Mouse (Mus musculus) MEL (cell line): ENCODE data around the gene Reps1. TPM values are rescaled to one million over a fixed set of nuclear protein-coding genes. Genes with fewer than 3 reads are reported as not detected.

Source experiments
- DNase-seq: peaks from one replicate; pipeline ENCODE4 v3.0.0; 2011; ENCODE audit warnings: low read depth, low spot score
- H3K27ac ChIP-seq: 2 replicates; pipeline ENCODE4 v1.5.1; 2012; ENCODE audit warnings: low read depth, mild to moderate bottlenecking, control low read depth, low read length, moderate library complexity; ENCODE audit not compliant: control insufficient read depth
- H3K27me3 ChIP-seq, 2 experiments: fragments of 150-350 bp in 1 of 2; sonication (generic) in 1 of 2; 2 replicates each; pipeline ENCODE4 v1.6.1; 2012; ENCODE audit warnings: low read length in 2 of 2, mild to moderate bottlenecking in 2 of 2, improper control_type of control experiment in 1 of 2, moderate library complexity in 1 of 2; ENCODE audit not compliant: insufficient read depth in 2 of 2, control insufficient read depth in 1 of 2
- H3K36me3 ChIP-seq, 2 experiments: 2 replicates each; pipeline ENCODE4 v1.6.1; 2012 to 2014; ENCODE audit warnings: low read length in 2 of 2, improper control_type of control experiment in 1 of 2, inconsistent platforms in 1 of 2, mild to moderate bottlenecking in 1 of 2; ENCODE audit not compliant: insufficient read depth in 2 of 2, control insufficient read depth in 1 of 2
- H3K4me1 ChIP-seq, 2 experiments: fragments of 150-350 bp in 1 of 2; sonication (generic) in 1 of 2; 2 replicates each; pipeline ENCODE4 v1.6.1; 2012; ENCODE audit warnings: low read length in 2 of 2, improper control_type of control experiment in 1 of 2, mild to moderate bottlenecking in 1 of 2; ENCODE audit not compliant: insufficient read depth in 2 of 2, control insufficient read depth in 1 of 2
- H3K4me3 ChIP-seq, 2 experiments: fragments of 150-350 bp in 1 of 2; sonication (generic) in 1 of 2; 2 replicates each; pipeline ENCODE4 v1.5.1; 2012; ENCODE audit warnings: low read depth in 2 of 2, low read length in 2 of 2, mild to moderate bottlenecking in 2 of 2, moderate library complexity in 2 of 2, control low read depth in 1 of 2, improper control_type of control experiment in 1 of 2; ENCODE audit not compliant: control insufficient read depth in 1 of 2, insufficient read depth in 1 of 2
- H3K79me2 ChIP-seq: 2 replicates; pipeline ENCODE4 v1.6.1; 2012; ENCODE audit warnings: mild to moderate bottlenecking, low read length, moderate library complexity; ENCODE audit not compliant: control insufficient read depth, poor library complexity, insufficient read depth
- H3K9ac ChIP-seq: 2 replicates; pipeline ENCODE4 v1.6.1; 2012; ENCODE audit warnings: low read depth, mild to moderate bottlenecking, control low read depth, low read length, moderate library complexity; ENCODE audit not compliant: control insufficient read depth, poor library complexity, severe bottlenecking
- H3K9me3 ChIP-seq: fragments of 150-350 bp; sonication (generic); replicated peaks from 2 replicates; pipeline ENCODE4 v1.6.1; 2012; ENCODE audit warnings: mild to moderate bottlenecking, low read length, improper control_type of control experiment, moderate library complexity; ENCODE audit not compliant: insufficient read depth
- BHLHE40 ChIP-seq: IDR thresholded peaks from 2 replicates; pipeline ENCODE4 v1.6.1; 2012; ENCODE audit warnings: low read depth, mild to moderate bottlenecking, inconsistent platforms, low read length, improper control_type of control experiment, borderline replicate concordance
- ELF1 ChIP-seq: IDR thresholded peaks from 2 replicates; pipeline ENCODE4 v1.6.1; 2014; ENCODE audit warnings: low read depth, mild to moderate bottlenecking, inconsistent platforms, low read length, improper control_type of control experiment, moderate library complexity
- EP300 ChIP-seq, 2 experiments: IDR thresholded peaks; 2 replicates each; pipeline ENCODE4 v1.6.1; 2011; ENCODE audit warnings: improper control_type of control experiment in 2 of 2, low read length in 2 of 2, low read depth in 1 of 2, mild to moderate bottlenecking in 1 of 2
- JUND ChIP-seq: IDR thresholded peaks from 2 replicates; pipeline ENCODE4 v1.6.1; 2011; ENCODE audit warnings: low read depth, mild to moderate bottlenecking, improper control_type of control experiment, low read length
- MAFK ChIP-seq: IDR thresholded peaks from 2 replicates; pipeline ENCODE4 v1.6.1; 2011; ENCODE audit warnings: low read depth, mild to moderate bottlenecking, low read length, improper control_type of control experiment, borderline replicate concordance
- MYC ChIP-seq: IDR thresholded peaks from 2 replicates; pipeline ENCODE4 v1.6.1; 2011; ENCODE audit warnings: low read depth, mild to moderate bottlenecking, low read length, improper control_type of control experiment, moderate library complexity
- NRF1 ChIP-seq: IDR thresholded peaks from 2 replicates; pipeline ENCODE4 v1.6.1; 2014; ENCODE audit warnings: low read depth, mild to moderate bottlenecking, inconsistent platforms, low read length, improper control_type of control experiment, moderate library complexity; ENCODE audit not compliant: poor library complexity, insufficient read depth, severe bottlenecking
- POLR2AphosphoS2 ChIP-seq: IDR thresholded peaks from 2 replicates; pipeline ENCODE4 v1.6.1; 2011; ENCODE audit warnings: low read length, improper control_type of control experiment
- SIN3A ChIP-seq: IDR thresholded peaks from 2 replicates; pipeline ENCODE4 v1.6.1; 2012; ENCODE audit warnings: low read length, improper control_type of control experiment, inconsistent platforms
- SMC3 ChIP-seq: IDR thresholded peaks from 2 replicates; pipeline ENCODE4 v1.6.1; 2011; ENCODE audit warnings: low read depth, low read length, improper control_type of control experiment
- TCF12 ChIP-seq: IDR thresholded peaks from 2 replicates; pipeline ENCODE4 v1.6.1; 2014; ENCODE audit warnings: low read depth, mild to moderate bottlenecking, inconsistent platforms, low read length, improper control_type of control experiment, moderate library complexity
- UBTF ChIP-seq: IDR thresholded peaks from 2 replicates; pipeline ENCODE4 v1.6.1; 2012; ENCODE audit warnings: low read depth, mild to moderate bottlenecking, inconsistent platforms, low read length, improper control_type of control experiment, moderate library complexity, borderline replicate concordance; ENCODE audit not compliant: insufficient read depth
- USF2 ChIP-seq, 2 experiments: IDR thresholded peaks; 2 replicates each; pipeline ENCODE4 v1.6.1; 2011 to 2012; ENCODE audit warnings: improper control_type of control experiment in 2 of 2, low read length in 2 of 2, borderline replicate concordance in 1 of 2, inconsistent platforms in 1 of 2, low read depth in 1 of 2, mild to moderate bottlenecking in 1 of 2; ENCODE audit not compliant: insufficient read depth in 1 of 2
- ZKSCAN1 ChIP-seq: IDR thresholded peaks from 2 replicates; pipeline ENCODE4 v1.6.1; 2012; ENCODE audit warnings: low read depth, mild to moderate bottlenecking, inconsistent platforms, low read length, improper control_type of control experiment, moderate library complexity
- polyA plus RNA-seq, 2 experiments: library from polyadenylated mRNA; stranded (reverse) in 1 of 2; unstranded in 1 of 2; fragments of >175 nt in 1 of 2; fragments of >200 nt in 1 of 2; gene quantifications; 2 replicates each; pipeline versions ENCODE4 v1.2.1 to v1.2.4; 2012; ENCODE audit warnings: low replicate concordance in 2 of 2, low read depth in 1 of 2; ENCODE audit not compliant: insufficient read length in 2 of 2, insufficient read depth in 1 of 2, missing spikeins in 1 of 2
- total RNA-seq: library from RNA; depleted of rRNA; stranded (reverse); fragments of 300-350 nt; gene quantifications from 2 replicates; pipeline ENCODE4 v1.2.3, GENCODE M21; 2012

Reps1 gene
- total and polyA plus RNA-seq, 3 experiments, result 40.0 to 80.3 TPM; not detected in 1

- H3K9ac ChIP-seq, result no peak overlapping the region
- H3K79me2 ChIP-seq, result no peaks in the 10 kb centered on the region
- no peaks in the 10 kb centered on the region for H3K27me3 ChIP-seq
- TF ChIP-seq SMC3, result no peak
- TF ChIP-seq UBTF, result no peak
- no peak for TF ChIP-seq EP300 (IDR thresholded peaks at IDR 0.05; ENCODE audit: low read depth in 1 of 2, low read length in 2 of 2)
- TF ChIP-seq USF2 (IDR thresholded peaks at IDR 0.05; ENCODE audit: borderline replicate concordance in 1 of 2, insufficient read depth in 1 of 2, low read depth in 1 of 2, low read length in 2 of 2), result no peak
- no peak for DNase-seq
- no peaks in the 10 kb centered on the region for H3K4me1 ChIP-seq
- H3K36me3 ChIP-seq, result no peaks in the 10 kb centered on the region; a peak in 2 of 4 replicates
- H3K27ac ChIP-seq, result no peak overlapping the region
- H3K9me3 ChIP-seq, result no peaks in the 10 kb centered on the region
- no peak overlapping the region for H3K4me3 ChIP-seq
Observed at GRCm38 (mm10) chr10:18008118-18008517, 47.5 kb upstream of the Reps1 start.

DNA sequence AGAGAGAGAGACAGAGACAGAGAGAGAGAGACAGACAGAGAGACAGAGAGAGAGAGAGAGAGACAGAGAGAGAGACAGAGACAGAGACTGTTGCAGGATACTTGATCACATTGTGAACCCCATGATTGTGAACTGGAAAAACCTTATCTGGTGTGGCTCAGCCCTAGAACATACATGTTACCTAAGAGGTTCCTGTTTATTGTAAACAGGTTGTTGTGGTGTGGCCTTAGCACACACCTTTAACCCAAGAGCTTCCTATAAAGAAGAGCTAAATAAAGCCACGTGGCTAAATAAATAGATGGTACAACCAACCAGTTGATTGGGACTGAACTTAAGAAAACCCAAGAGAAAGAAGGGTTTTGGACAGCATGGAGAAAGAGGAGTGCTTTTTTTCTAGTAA is 45.9 kb upstream of the Reps1 start:
- Histone ChIP-seq H3K9ac (no peak overlapping the region), H3K9me3 (no peaks in the 10 kb centered on the region), H3K79me2 (no peaks in the 10 kb centered on the region), H3K4me1 (no peaks in the 10 kb centered on the region), H3K27me3 (no peaks in the 10 kb centered on the region), H3K4me3 (no peak overlapping the region), H3K36me3 (no peaks in the 10 kb centered on the region; a peak in 2 of 4 replicates), H3K27ac (no peak overlapping the region)
- TF ChIP-seq ELF1 (no peak), MAFK (no peak)
- no peak for DNase-seq

- Histone ChIP-seq H3K9me3 (no peaks in the 10 kb centered on the region), H3K79me2 (no peaks in the 10 kb centered on the region), H3K4me1 (no peaks in the 10 kb centered on the region), H3K36me3 (no peaks in the 10 kb centered on the region; a peak in 2 of 4 replicates), H3K9ac (no peak overlapping the region), H3K27ac (no peak overlapping the region), H3K27me3 (no peaks in the 10 kb centered on the region), H3K4me3 (no peak overlapping the region)
- DNase-seq, result no peak
- TF ChIP-seq MYC (no peak), USF2 (IDR thresholded peaks at IDR 0.05; ENCODE audit: borderline replicate concordance in 1 of 2, insufficient read depth in 1 of 2, low read depth in 1 of 2, low read length in 2 of 2) (no peak), POLR2AphosphoS2 (no peak), MAFK (no peak), EP300 (IDR thresholded peaks at IDR 0.05; ENCODE audit: low read depth in 1 of 2, low read length in 2 of 2) (no peak), BHLHE40 (no peak), UBTF (no peak), SIN3A (no peak), TCF12 (no peak), NRF1 (no peak), ZKSCAN1 (no peak), JUND (no peak)
Observed at GRCm38 (mm10) chr10:18011761-18012160, 43.9 kb upstream of the Reps1 start.
